ENCODE assay signal across 7 mouse cellular contexts in the genomic region with DNA sequence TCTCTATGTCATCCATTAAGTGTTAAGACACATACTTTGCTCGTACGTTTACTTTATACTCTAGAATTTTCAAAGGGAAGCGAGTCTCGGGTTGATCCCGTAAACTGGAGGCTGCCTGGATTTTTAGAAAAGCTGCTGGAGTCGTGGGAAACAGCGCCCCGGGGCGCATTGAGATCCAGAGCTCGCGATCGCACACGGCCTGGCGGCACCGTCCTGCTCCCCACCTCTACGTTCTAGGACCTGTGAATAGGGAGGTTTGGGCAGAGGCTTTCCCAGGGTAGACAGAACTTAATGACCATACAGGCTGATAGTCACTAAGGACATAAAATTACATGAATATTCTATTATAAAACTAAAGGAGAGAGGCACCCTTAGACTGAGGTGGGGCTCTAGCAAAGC. TPM values are rescaled to one million over a fixed set of nuclear protein-coding genes. Genes with fewer than 3 reads are reported as not detected.
DNase-seq lines count a peak whose midpoint lies in the region; ATAC-seq and TF ChIP-seq lines count a peak whose summit lies in the region.

No protein-coding gene starts in this region.

- H3K9ac ChIP-seq in lung, embryonic 16.5 days (ENCODE audit: low read length): peak overlapping the region; percentile 60
- H3K9ac ChIP-seq in limb, embryonic 12.5 days (replicated peaks): peak overlapping the region; percentile 79
- peak overlapping the region; percentile 63 for H3K9ac ChIP-seq in stomach, embryonic 14.5 days (replicated peaks; ENCODE audit: low read depth, low read length)

- H3K27ac ChIP-seq in lung, embryonic 16.5 days (ENCODE audit: low read length): peak overlapping the region; percentile 93
- H3K27ac ChIP-seq in embryonic fibroblast, embryonic 13.5 days (ENCODE audit: insufficient read depth, low read length): peak overlapping the region; percentile 100
- H3K27ac ChIP-seq in limb, embryonic 12.5 days: peak overlapping the region; percentile 99
- peak overlapping the region; percentile 100 for H3K27ac ChIP-seq in stomach, embryonic 14.5 days (ENCODE audit: low read length)

- ATAC-seq in lung, embryonic 16.5 days (ENCODE audit: low read depth): no peak
- ATAC-seq in limb, embryonic 12.5 days (ENCODE audit: insufficient number of reproducible peaks, insufficient read depth, low FRiP score, low TSS enrichment, low read depth): no peak
- ATAC-seq in stomach, embryonic 14.5 days (ENCODE audit: insufficient number of reproducible peaks, insufficient read depth, low FRiP score, low read depth): no peak
- ATAC-seq in CD4-positive, CD25-positive, alpha-beta regulatory T cell, adult 4 months: no peak

- no peaks in the 10 kb centered on the region for H3K27me3 ChIP-seq in lung, embryonic 16.5 days (ENCODE audit: control insufficient read depth, insufficient read depth, low read depth, low read length)
- H3K27me3 ChIP-seq in limb, embryonic 12.5 days: no peaks in the 10 kb centered on the region
- H3K27me3 ChIP-seq in stomach, embryonic 14.5 days (ENCODE audit: control insufficient read depth, insufficient read depth, low read length): no peaks in the 10 kb centered on the region

- TF ChIP-seq POLR2A in embryonic fibroblast, embryonic 13.5 days (IDR thresholded peaks at IDR 0.05; ENCODE audit: low read depth, low read length): no peak; the same call in none of the 2 replicates

- no peak for TF ChIP-seq CTCF in embryonic fibroblast, embryonic 13.5 days (IDR thresholded peaks at IDR 0.05; ENCODE audit: borderline replicate concordance, insufficient read depth, low read length)

- no peak for DNase-seq in lung, adult 18-20 months
- no peak for DNase-seq in cerebellum, postnatal 4 days (ENCODE audit: low spot score in 2 of 2)

- peak overlapping the region; percentile 49 for H3K4me2 ChIP-seq in lung, embryonic 16.5 days (ENCODE audit: low read depth, low read length)
- peak overlapping the region; percentile 70 for H3K4me2 ChIP-seq in limb, embryonic 12.5 days
- H3K4me2 ChIP-seq in stomach, embryonic 14.5 days (replicated peaks; ENCODE audit: low read depth, low read length): peak overlapping the region; percentile 93

- peaks cover 4% of the 10 kb centered on the region; the same call in 1 of the 2 replicates for H3K36me3 ChIP-seq in lung, embryonic 16.5 days (ENCODE audit: control insufficient read depth, insufficient read depth, low read length)
- peaks cover 3% of the 10 kb centered on the region for H3K36me3 ChIP-seq in limb, embryonic 12.5 days
- peaks cover 12% of the 10 kb centered on the region; the same call in 1 of the 2 replicates for H3K36me3 ChIP-seq in stomach, embryonic 14.5 days (ENCODE audit: control insufficient read depth, insufficient read depth, low read length)

- WGBS in lung, embryonic 16.5 days: under 1% methylated on average over 16 of the region's 16 CpGs
- 1% methylated on average over 16 of the region's 16 CpGs for WGBS in limb, embryonic 12.5 days
- under 1% methylated on average over 16 of the region's 16 CpGs for WGBS in stomach, embryonic 14.5 days

- peaks cover 48% of the 10 kb centered on the region for H3K4me1 ChIP-seq in lung, embryonic 16.5 days (replicated peaks; ENCODE audit: control insufficient read depth, insufficient read depth, low read length)
- H3K4me1 ChIP-seq in embryonic fibroblast, embryonic 13.5 days (ENCODE audit: control insufficient read depth, insufficient read depth, low read length): peaks cover 24% of the 10 kb centered on the region
- peaks cover 35% of the 10 kb centered on the region for H3K4me1 ChIP-seq in limb, embryonic 12.5 days (replicated peaks)
- H3K4me1 ChIP-seq in stomach, embryonic 14.5 days (ENCODE audit: control insufficient read depth, insufficient read depth, low read length): peaks cover 36% of the 10 kb centered on the region

- H3K4me3 ChIP-seq in lung, embryonic 16.5 days (ENCODE audit: low read length): peak overlapping the region; percentile 28
- peak overlapping the region; percentile 22; the same call in 1 of the 2 replicates for H3K4me3 ChIP-seq in embryonic fibroblast, embryonic 13.5 days (ENCODE audit: insufficient read depth, low read length)
- peak overlapping the region; percentile 75 for H3K4me3 ChIP-seq in limb, embryonic 12.5 days (replicated peaks)
- H3K4me3 ChIP-seq in stomach, embryonic 14.5 days (ENCODE audit: low read depth, low read length): peak overlapping the region; percentile 53

- H3K9me3 ChIP-seq in lung, embryonic 16.5 days (ENCODE audit: control insufficient read depth, low read length): no peaks in the 10 kb centered on the region
- H3K9me3 ChIP-seq in limb, embryonic 12.5 days: no peaks in the 10 kb centered on the region
- H3K9me3 ChIP-seq in stomach, embryonic 14.5 days (ENCODE audit: control insufficient read depth, low read depth, low read length): no peaks in the 10 kb centered on the region

RNA-seq across cellular contexts. Expression of a gene that starts 32.7 kb away (rescaled TPM):
- 76.3 and 83.2 TPM in 2 replicates for polyA plus RNA-seq in lung, embryonic 16.5 days (2015; fragmentation: Nextera tagmentation; extraction: Ambion mirVana)
- 78.4 and 83.1 TPM in 2 replicates for polyA plus RNA-seq in embryonic fibroblast, embryonic 13.5 days (2011; ENCODE audit: insufficient read length, low read depth, missing spikeins)
- polyA plus RNA-seq in limb, embryonic 12.5 days (2016; fragmentation: Nextera tagmentation; extraction: Ambion mirVana): 74.9 and 78.0 TPM in 2 replicates
- 67.6 and 72.1 TPM in 2 replicates for polyA plus RNA-seq in stomach, embryonic 14.5 days (2014; fragmentation: Nextera tagmentation; extraction: Ambion mirVana)
- polyA plus RNA-seq in CD4-positive, CD25-positive, alpha-beta regulatory T cell, adult 4 months (2017; shearing (Covaris generic)): 10 to 100 TPM; 15.1 to 19.4 TPM

Comparison
In these comparisons a context has a peak if more than half of its experiments do, and no peak if none do; other contexts are left out.
1. H3K4me3 ChIP-seq: peak in every context shown above with its lines; median percentile 75 in limb, embryonic 12.5 days; 53 in stomach, embryonic 14.5 days; 28 in lung, embryonic 16.5 days; 22 in embryonic fibroblast, embryonic 13.5 days.